Mouse (Mus musculus): Measurements from ENCODE around the gene Tmeff1. TPM values are rescaled to one million over a fixed set of nuclear protein-coding genes. Genes with fewer than 3 reads are reported as not detected.

Tmeff1 gene
- total RNA-seq, 4 experiments from 2014 or later, result 110 to 118 (median 116) TPM

DNA sequence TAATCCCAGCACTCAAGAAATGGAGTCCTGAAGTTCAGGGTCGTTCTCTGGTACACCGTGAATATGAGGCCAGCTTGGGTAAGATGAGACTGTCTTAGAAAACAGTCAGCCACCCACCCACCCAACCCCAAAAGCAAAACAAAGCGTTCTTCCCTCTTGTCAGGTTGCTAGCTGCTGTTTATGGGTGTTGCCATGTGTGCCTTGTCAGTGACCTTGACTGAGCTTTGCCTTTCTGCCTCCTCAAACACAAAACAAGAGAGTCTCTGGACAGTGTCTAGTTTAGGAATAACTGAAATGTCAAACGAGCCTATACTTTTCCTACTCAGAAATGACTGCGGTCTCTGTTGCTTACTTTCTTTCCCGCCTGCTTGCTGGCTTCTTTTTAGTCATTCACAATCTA, 37.3 kb downstream of the Tmeff1 start:
- DNase-seq (ENCODE audit: low spot score in 2 of 2), result no peak

DNA sequence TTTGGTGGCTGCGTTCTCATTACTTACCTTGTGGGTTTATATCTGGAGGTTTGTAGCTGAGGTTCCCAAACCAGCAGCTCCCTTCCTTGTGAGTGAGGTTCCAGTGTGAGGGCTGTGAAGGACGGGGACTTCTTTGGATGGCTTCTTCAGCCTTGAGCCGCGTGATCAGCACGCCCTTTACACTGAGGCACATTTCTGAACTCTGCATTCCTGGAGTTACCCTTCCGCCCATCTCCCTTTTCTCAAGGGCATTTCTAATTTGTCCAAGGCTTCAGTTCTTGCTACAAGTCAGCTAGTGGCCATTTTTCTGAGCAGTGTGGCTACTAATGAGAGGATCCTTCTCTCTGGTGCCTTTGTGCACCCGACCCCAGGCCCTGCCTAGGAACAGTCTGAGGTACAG, 38.0 kb downstream of the Tmeff1 start:
- DNase-seq (ENCODE audit: low spot score in 2 of 2), result no peak

DNA sequence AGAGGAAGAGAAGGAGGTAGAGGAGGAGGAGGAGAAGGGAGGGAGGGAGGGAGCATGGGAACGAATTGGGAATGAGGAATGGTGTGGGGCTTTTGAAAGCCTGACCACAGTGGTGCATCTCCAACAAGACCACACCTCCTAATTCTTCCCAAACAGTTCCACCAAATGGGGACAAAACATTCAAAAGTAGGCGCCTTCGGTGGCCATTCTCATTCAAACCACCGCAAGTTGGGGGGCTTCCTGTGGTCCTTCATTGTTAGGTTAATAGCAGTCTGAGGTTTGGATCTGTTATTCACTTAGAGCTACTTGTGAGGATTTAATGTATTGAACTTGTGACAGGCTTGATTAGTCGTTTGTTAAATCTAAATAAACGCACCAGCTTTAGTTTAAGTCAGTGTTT, 40.0 kb downstream of the Tmeff1 start:
- no peak for DNase-seq (ENCODE audit: low spot score in 2 of 2)

DNA sequence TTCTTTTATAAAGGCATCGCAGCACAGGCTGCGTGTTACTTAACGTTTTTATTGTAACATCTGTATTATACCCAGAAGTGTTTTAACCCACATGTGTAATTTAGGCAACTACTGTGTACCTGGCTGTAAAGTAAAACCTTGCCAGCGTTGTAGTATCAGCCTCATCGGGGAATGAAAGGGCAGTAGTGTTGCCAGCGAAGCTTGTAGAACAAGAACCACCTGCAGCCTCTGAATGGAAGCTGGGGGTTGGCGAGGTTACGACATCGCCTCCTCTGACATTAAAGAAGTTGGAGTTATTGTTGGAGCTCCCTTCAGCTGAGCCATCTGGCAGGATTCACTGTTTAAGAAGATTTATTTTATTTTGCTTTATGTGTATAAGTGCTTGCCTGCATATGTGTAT, 40.9 kb downstream of the Tmeff1 start:
- DNase-seq (ENCODE audit: low spot score in 2 of 2), result no peak

DNA sequence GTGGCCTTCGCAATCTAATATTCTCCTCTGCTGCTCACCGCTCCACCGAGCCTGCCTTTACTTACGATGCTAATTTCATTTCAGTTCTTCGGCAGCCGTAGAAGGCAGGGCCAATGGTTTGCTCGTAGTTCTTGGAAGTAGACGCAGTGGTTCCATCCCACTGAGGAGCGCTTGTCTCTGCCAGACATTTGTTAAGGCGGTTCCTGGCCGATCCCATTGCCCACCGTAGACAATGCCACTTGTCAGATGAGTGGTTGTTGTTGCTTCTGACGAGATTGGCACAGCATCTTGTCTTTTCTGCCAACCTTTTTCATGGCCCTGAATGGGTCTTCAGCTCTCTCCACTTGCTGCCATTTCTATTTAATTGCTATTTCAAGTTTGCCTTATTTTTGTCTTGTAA, 44.5 kb downstream of the Tmeff1 start:
- DNase-seq (ENCODE audit: low spot score in 2 of 2), result peak; percentile 40 to 67

DNA sequence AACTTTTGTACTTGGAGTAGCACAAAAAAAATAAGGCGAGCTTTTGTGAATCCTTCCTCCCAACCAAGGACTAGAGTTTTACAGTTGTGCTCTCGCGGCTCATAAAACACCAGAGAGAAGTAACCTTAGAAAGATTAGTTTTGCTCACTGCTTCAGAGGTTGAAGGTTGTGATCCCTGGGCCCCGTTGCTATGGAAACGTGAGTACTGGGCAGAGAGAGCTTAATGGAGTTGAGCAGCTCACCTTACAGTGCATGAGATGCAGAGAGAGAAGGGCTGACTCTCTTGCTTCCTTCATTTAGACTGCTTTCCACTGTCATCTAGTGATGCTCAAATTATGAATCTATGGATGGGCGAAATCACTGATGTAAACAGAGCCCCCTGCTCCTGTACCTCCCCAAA, 48.6 kb downstream of the Tmeff1 start:
- no peak for DNase-seq (ENCODE audit: low spot score in 2 of 2)

DNA sequence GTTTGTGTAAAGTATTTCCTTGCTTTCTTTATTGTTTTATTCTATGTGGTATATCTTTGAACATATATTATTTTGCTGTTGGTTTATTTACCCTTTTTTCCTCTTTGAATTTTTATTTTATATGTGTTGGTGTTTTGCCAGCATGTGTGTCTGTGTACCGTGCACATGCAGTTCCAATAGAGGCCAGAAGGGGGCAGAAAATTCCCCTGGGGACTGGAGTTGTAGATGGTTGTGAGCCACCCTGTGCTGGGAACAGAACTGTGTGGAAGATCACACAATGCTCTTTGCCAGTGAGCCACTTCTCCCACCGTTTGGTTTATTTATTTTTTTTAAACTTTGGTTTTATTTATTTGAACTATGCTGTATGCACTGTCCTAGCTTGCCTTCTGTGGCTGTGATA, 49.1 kb downstream of the Tmeff1 start:
- DNase-seq (ENCODE audit: low spot score in 2 of 2), result no peak

DNA sequence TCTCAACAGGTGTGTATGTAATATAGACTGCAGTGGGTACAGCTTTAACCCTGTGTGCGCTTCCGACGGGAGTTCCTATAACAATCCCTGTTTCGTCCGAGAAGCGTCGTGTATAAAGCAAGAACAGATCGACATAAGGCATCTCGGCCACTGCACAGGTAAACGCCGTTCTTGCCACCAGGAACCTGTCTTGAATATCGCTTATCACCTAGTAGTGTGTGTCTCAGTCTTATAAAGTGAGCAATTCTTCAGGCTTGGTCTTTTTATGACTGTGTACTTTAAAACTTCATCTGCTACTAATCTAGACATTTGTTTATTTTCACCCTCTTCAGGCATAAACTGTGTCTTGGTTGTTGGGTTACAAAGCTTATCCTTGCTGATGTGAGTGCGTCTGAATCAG, 51.9 kb downstream of the Tmeff1 start:
- DNase-seq (ENCODE audit: low spot score in 2 of 2), result no peak

DNA sequence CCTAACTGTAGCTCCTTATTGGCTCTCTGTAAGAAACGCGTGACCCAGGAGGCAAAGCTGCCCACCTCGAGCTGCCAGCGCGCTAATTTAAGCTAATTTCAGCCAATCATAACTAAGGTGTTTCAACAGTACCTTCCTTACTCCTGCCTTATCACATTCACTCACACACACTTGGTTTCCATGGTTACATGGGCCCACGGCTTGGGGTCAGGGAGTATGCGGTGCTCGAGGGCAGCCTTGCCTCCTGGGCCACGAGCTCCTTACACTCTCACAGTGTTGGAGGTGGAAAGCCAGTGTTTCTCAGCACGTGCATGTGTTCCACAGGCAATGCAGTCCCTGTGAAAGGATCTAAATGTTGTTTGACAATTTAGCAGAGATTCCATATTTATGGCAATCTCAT, 53.2 kb downstream of the Tmeff1 start:
- DNase-seq (ENCODE audit: low spot score in 2 of 2), result no peak

DNA sequence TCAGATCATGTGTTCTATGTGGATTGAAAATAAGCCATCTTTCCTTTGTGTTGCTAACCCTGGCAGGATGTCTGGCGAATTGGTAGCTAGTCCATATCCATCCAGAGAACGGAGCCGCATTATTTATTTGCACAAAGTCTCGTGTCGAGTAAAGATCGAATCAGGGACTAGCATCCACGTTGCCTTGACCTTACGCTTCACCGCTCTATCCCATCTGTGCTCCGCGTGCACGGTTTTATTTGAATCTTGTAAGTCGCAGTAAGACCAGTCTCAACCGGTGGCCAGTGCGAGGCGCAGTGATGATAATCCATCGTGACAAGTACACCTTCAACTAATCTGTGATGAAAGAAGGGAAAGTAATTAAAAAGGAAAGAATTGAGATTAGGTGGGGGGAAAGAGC, 54.5 kb downstream of the Tmeff1 start:
- DNase-seq (ENCODE audit: low spot score in 2 of 2), result no peak

DNA sequence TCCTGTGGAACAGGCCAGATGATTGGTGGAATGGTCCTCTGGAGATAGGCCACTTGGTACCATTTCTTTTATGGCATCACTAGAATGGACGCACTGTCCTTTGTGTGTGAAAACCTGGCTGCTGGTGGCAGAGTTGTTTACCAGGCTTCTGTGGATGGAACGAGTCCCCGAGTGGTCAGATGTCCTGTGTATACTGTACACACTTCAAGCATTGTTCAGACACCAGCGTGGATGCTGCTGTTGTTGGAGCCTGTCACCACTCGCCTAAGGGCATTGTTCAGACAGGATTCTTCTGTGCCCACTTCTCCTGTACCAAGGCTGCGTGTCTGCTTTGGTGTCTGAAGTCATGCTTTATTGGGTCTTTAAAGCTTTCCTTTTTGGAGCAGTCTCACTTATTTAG, 58.8 kb downstream of the Tmeff1 start:
- peak; percentile 61 to 75 for DNase-seq (ENCODE audit: low spot score in 2 of 2)

DNA sequence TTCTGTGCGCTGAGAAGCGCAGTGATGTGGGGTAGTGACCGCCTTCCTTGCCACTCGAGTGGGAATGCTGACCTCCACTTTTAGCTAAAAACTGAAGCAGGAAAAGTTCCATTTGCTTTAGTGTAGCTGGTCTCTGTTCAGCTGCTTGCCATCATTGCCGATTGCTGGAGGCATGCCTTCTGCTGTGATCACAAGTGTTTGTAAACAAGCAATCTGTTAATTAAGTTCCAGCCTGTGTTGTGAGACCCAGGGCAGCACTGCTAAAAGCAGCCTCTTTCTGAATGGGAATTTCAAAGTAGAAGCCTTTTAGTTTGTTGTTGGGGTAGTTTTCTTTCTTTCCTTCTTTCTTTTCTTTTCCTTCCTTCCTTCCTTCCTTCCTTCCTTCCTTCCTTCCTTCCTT, 61.2 kb downstream of the Tmeff1 start:
- DNase-seq (ENCODE audit: low spot score in 2 of 2), result no peak

DNA sequence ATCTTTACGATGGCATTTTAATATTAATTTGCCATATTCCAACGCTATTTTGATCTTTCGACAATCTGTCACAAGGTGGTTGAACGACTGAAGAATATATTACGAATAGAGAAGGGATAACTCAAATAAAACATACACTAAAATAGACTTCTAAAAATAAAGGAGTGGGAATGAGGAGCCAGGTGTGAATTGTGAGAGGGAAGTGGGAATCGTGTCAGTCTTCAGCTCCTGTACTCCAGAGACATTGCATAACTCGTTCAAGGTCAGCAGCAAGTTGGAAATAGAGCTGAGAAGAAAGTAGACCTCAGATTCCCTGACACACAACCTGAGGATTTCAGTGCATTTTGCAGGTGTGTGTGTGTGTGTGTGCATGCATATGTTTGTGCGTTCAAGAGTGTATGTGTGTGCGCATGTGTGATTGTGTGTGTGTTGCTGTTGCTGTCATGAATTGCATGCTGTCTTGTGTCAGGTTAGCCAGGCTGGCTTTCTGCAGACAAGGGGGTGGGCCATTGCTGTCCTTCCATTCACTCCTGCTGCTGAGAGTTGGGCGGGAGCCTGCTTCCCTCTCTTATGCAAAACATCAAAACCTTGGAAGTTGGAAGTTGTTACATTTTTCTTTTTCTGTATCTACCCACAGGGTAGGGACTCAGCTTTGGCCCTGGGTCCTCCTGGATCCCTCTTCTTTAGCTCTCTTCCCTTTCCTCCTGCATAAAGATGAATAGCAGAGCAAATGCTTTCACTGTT, 65.8 kb downstream of the Tmeff1 start:
- no peak for DNase-seq (ENCODE audit: low spot score in 2 of 2)

DNA sequence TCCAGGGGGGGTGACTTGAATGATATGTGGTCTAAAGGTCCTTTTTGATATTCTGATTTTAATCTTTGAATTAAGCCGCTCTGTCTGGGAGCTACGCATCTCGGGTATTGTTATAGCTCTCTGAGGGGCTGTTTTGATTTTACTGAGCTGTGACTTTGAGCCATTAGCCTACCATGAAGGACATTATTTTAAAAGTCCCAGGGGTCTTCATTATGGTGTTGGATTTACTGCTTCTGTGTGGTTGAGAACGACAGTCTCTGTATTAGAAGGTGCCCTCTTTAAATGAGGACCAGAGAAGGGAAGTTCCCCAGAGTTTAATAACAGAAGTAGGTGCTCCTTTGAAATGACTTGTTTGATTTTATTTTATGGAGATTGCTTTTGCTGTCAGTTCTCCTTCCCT, 69.1 kb downstream of the Tmeff1 start:
- DNase-seq (ENCODE audit: low spot score in 2 of 2), result no peak

DNA sequence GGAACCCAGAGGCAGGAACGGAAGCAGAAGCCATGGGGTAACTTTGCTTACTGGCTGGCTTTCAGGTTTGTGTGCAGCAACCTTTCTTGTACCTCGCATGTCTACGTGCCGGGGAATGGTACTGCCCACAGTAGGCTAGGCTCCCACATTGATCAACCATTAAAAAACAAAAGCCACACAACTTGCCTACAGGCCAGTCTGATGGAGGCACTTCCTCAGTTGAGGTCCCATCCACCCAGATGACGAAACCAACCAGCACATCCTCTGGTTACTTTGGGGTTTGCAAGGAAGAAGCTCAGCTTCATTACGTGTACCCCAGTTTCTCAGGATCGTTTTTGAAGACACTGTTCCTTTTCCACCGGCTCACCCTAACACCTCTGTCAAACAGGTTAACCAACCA, 71.6 kb downstream of the Tmeff1 start:
- no peak for DNase-seq (ENCODE audit: low spot score in 2 of 2)

DNA sequence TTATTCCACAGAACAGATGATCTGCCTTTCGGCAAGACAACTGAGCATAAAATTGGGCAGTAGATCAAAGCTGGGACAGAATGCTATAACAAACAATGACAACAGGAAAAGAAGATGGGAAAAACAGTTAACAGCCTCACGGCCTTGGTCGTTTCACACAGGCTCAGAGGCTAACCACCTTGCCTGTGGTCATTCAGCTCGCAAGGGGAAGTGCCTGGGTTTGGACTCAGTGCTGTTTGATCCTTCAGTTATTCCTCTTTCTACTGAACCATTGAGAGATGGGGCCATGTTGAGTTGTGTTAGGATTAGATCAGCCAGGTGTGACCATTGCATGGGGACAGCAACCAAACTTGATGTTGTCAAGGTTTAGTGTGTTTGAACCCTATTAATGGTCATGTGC, 75.2 kb downstream of the Tmeff1 start:
- DNase-seq (ENCODE audit: low spot score in 2 of 2), result no peak

DNA sequence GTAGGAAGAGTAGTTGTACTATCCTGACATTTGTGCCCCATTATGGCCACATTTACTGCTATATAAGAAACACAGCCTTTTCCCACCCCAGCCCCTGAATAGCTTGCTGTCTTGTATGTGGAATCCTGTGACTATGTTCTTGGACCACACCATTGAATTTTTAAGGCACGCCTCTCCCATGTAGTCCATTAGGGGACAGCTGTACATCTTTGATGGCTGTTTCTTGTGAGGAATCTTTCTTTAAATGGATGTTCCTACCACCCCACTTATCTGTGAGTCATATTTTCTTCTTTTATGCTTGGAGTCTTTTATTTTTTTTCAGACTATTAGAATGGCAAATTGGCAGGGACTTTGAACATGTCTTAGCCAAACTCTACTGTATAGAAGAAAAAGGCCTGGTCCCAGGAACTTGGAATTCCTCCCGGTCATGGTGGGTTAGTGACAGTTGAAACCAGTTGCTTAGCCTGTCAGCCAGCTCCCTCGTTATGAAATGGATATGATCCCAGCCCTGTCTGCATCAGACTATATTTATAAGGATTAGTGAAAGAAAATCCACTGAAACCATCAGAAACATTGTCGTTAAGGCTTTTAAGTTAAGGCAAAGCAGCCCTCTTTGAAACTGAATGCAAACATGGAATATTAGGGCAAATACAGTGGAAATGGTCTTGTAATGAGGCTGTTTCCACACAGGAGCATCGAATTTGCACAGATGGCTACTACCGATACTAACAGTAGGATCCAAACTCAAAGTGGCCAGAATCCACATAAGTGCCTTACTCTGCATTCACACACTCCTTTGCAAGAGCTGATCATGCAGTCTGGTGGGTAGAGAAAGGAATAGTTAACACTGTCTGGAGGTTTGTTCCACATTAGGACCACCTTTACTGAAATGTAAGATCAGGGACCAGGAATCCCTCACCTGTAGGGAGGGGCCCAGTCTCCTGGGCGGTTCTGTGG, 75.9 kb downstream of the Tmeff1 start:
- no peak for DNase-seq (ENCODE audit: low spot score in 2 of 2)

DNA sequence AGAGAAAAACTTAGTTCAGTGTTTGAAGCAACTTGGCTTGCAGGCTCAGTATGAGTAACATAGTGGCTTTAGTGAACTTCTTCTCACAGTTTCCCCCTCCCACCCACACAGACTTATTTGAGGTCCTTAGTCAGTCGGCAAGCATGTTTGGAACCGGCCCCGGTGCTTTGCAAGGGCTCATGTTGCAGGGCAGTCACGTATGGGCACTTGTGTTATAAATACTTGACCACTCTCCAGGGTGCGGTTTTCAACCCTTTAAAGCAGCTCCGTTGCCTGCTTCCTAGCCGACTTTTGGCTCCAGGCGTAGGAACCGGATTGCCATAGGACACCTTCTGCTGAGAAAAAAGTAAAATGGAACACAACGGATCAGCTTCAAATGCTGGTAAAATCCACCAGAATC, 78.3 kb downstream of the Tmeff1 start, which contains the start of gene Cavin4:
Cavin4 (plus strand) TSS at position 244 of the 400 bp plus-strand sequence.
- DNase-seq (ENCODE audit: low spot score in 2 of 2), result no peak

DNA sequence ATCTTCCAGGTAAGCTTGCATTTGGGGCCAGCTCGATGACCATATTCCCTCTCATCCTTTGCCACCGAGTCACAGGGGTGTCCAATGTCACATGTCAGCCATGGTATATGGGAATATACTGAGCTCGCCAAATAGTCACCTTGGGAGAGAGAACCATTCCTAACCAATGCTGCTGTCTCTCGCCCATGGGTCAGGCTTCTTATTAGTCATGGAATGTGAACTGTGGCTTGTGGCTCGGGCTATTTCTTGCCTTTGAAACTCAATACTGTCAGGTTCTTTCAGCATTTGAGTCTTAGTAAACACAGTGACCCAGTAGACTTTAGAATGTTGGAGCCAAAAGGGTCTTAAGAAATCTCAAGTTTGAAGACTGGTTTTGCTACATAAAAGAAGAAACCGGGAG, 79.0 kb downstream of the Tmeff1 start:
- no peak for DNase-seq (ENCODE audit: low spot score in 2 of 2)

DNA sequence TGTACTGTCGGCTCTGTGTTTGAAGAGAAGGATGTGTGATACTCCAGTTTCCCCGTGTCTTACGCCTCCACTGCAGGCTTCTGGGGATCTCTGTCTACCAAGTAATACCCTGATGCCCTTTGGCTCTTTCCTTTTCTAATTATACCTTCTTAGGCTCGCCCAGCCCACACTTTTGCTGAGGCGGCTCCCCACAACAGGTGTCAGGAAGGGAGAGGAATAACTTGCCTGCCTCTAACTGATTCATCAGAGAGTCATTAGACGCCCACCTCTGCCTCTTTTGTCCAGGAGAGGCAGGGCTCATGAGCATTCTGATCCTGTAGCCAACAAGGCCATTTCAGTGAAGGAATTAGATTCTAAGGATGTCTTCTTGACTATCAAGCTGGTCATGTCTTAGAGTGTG, 82.3 kb downstream of the Tmeff1 start:
- DNase-seq (ENCODE audit: low spot score in 2 of 2), result no peak

DNA sequence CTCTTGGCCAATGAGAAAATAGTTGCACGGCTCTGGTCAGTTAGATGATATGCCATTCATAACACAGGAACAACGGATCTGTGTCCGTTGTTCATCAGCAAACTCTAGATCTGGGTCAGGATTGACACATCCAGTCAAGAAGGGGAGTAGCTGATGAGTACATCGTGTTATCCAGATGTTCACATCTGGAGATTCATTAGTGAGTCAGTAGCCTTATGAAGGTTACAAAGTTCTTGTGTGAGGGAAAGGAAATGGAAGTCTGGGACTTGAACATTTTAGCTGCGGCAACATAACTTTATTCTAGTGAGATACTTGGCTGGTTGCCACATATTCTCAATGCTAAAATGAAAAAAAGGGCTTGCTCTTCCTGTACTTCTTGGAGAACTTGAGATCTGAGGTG, 87.9 kb downstream of the Tmeff1 start:
- no peak for DNase-seq (ENCODE audit: low spot score in 2 of 2)

DNA sequence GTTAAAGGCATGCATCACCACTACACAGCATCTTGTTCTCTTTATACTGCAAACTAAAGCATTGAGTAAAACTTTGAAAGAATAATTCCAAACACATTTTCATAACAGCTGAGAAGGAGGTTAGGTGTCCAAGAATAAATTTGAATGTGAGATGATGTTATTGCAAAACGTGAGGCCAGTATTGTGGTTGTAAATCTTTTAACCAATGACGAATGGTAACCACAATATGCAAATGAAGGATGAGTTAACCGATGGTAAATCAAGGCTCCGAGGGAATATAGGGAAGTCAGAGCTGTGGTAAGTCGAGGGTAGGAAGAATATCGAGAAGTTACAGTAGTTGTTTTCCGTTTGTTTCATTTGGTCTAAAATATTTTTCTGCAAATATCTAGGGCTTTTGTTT, 89.4 kb downstream of the Tmeff1 start:
- no peak for DNase-seq (ENCODE audit: low spot score in 2 of 2)
